Mouse (Mus musculus) cortical plate, adult 2 months (tissue): ENCODE data around the gene Sema6d.

ENCODE experiments used
- CTCF ChIP-seq: fragments of 200-500 bp; IDR thresholded peaks from 2 replicates; pipeline ENCODE4 v1.5.1; 2011; ENCODE audit warnings: mild to moderate bottlenecking, control low read depth, low read length; ENCODE audit not compliant: insufficient read depth; ENCODE audit errors: extremely low read depth
- POLR2A ChIP-seq: fragments of 200-500 bp; IDR thresholded peaks from 2 replicates; pipeline ENCODE4 v1.6.1; 2011; ENCODE audit warnings: mild to moderate bottlenecking, low read length, control low read depth; ENCODE audit not compliant: insufficient read depth; ENCODE audit errors: extremely low read depth

- TF ChIP-seq POLR2A (no peak), CTCF (no peak)
Observed at GRCm38 (mm10) chr2:124385053-124385452, 295.3 kb downstream of the Sema6d start.
